Mouse (Mus musculus) T-helper 17 cell (primary cell): ENCODE results near the gene Pde7b.

Experiments used
- in situ Hi-C, 2 experiments: fragments of 300-600 bp; cut with MboI, MseI; formaldehyde crosslinking; loops; 1 replicate in 1 of 2; 2 replicates in 1 of 2; pipeline ENCODE4 v1.15.1; 2025; ENCODE audit warnings: high pct_unique_total_duplicates in 2 of 2

Pde7b gene

GRCm38 (mm10) chr10:20724906-20725305, at the start of gene Pde7b:
Pde7b (minus strand) TSS chr10:20725078.
- in situ Hi-C loops = no loop called here

GRCm38 (mm10) chr10:20772056-20772455, 47.2 kb upstream of the Pde7b start:
- in situ Hi-C loops = no loop called here

GRCm38 (mm10) chr10:20770418-20770888, 45.6 kb upstream of the Pde7b start:
- in situ Hi-C loops = no loop called here

GRCm38 (mm10) chr10:20769557-20770417, 44.9 kb upstream of the Pde7b start:
- in situ Hi-C loops = no loop called here

GRCm38 (mm10) chr10:20764352-20764751, 39.5 kb upstream of the Pde7b start:
- in situ Hi-C loops = no loop called here

GRCm38 (mm10) chr10:20758939-20759338, 34.1 kb upstream of the Pde7b start:
- in situ Hi-C loops = no loop called here

GRCm38 (mm10) chr10:20758259-20758658, 33.4 kb upstream of the Pde7b start:
- in situ Hi-C loops = no loop called here

GRCm38 (mm10) chr10:20756219-20756618, 31.3 kb upstream of the Pde7b start:
- in situ Hi-C loops = no loop called here

GRCm38 (mm10) chr10:20752883-20753282, 28.0 kb upstream of the Pde7b start:
- in situ Hi-C loops = no loop called here

GRCm38 (mm10) chr10:20750642-20751251, 25.9 kb upstream of the Pde7b start:
- in situ Hi-C loops = no loop called here

GRCm38 (mm10) chr10:20748938-20749337, 24.1 kb upstream of the Pde7b start:
- in situ Hi-C loops = no loop called here

GRCm38 (mm10) chr10:20747229-20747628, 22.4 kb upstream of the Pde7b start:
- in situ Hi-C loops = no loop called here

GRCm38 (mm10) chr10:20739801-20740200, 14.9 kb upstream of the Pde7b start:
- in situ Hi-C loops = no loop called here

- in situ Hi-C loops = no loop called here
Measured at GRCm38 (mm10) chr10:20737146-20737545, 12.3 kb upstream of the Pde7b start.

GRCm38 (mm10) chr10:20735775-20736449, 11.0 kb upstream of the Pde7b start:
- in situ Hi-C loops = no loop called here

GRCm38 (mm10) chr10:20733576-20733975, 8.7 kb upstream of the Pde7b start:
- in situ Hi-C loops = no loop called here

GRCm38 (mm10) chr10:20732180-20732579, 7.3 kb upstream of the Pde7b start:
- in situ Hi-C loops = no loop called here

GRCm38 (mm10) chr10:20730034-20730433, 5.2 kb upstream of the Pde7b start:
- in situ Hi-C loops = no loop called here

- in situ Hi-C loops = no loop called here
Measured at GRCm38 (mm10) chr10:20725384-20725983, 606 bp upstream of the Pde7b start.

GRCm38 (mm10) chr10:20724451-20724850, 427 bp downstream of the Pde7b start:
- in situ Hi-C loops = no loop called here

- in situ Hi-C loops = no loop called here
Measured at GRCm38 (mm10) chr10:20723962-20724361, 916 bp downstream of the Pde7b start.

GRCm38 (mm10) chr10:20723521-20723915, 1.4 kb downstream of the Pde7b start:
- in situ Hi-C loops = no loop called here
